Mouse (Mus musculus): ENCODE measurements around the gene Cfl2. TPM values are rescaled to one million over a fixed set of nuclear protein-coding genes. Genes with fewer than 3 reads are reported as not detected.
"Not testable (repeated sequence)": the region's sequence is repeated elsewhere in the genome, so short reads cannot be mapped to it uniquely, and the experiment has no call there.

The Cfl2 gene
- polyA plus RNA-seq, 1 experiment from 2014 or later: 185 TPM

GRCm38 (mm10) chr12:54859531-54859930 is 3.1 kb downstream of the Cfl2 start:
- peaks cover 33% of the 10 kb centered on the region; the same call in 1 of the 2 replicates for H3K36me3 ChIP-seq
- peaks cover 9% of the 10 kb centered on the region; the same call in 1 of the 2 replicates for H3K4me1 ChIP-seq
- no peaks in the 10 kb centered on the region for H3K27me3 ChIP-seq
- WGBS: 35% methylated on average over 6 of the region's 6 CpGs
- no peak overlapping the region for H3K27ac ChIP-seq (replicated peaks)
- no peak for ATAC-seq (ENCODE audit: insufficient number of reproducible peaks, low FRiP score, low TSS enrichment, low read depth)
- no peak overlapping the region for H3K4me3 ChIP-seq (replicated peaks)
- H3K4me2 ChIP-seq (replicated peaks): no peak overlapping the region
- no peak overlapping the region for H3K9ac ChIP-seq
- H3K9me3 ChIP-seq (replicated peaks): no peaks in the 10 kb centered on the region

DNA sequence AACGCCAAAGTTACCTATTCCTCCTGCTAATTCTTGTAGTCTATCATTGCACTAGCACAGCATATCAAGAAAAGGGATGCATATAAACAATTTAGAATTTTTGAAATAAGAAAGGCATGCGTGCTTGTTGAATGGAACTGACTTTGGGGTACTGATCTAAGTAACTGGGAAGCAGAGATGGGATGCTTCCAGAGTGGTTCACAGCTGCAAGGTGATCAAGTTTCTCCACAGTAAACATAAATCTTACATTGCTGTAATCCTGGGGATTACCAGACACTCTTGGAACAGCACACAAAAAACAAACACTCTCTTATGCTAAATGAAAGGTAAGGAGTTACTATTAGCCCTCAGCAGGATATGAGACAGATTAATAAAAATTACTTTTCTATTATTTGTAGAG is 12.1 kb downstream of the Cfl2 start:
- Histone ChIP-seq H3K9me3 (replicated peaks) (no peaks in the 10 kb centered on the region), H3K27ac (replicated peaks) (no peak overlapping the region), H3K9ac (no peak overlapping the region), H3K27me3 (no peaks in the 10 kb centered on the region), H3K36me3 (peaks cover 10% of the 10 kb centered on the region; the same call in 1 of the 2 replicates), H3K4me2 (replicated peaks) (no peak overlapping the region), H3K4me1 (no peaks in the 10 kb centered on the region), H3K4me3 (replicated peaks) (no peak overlapping the region)
- WGBS: 78% methylated on average over 2 of the region's 2 CpGs
- ATAC-seq (ENCODE audit: insufficient number of reproducible peaks, low FRiP score, low TSS enrichment, low read depth): no peak

- Histone ChIP-seq H3K27me3 (no peaks in the 10 kb centered on the region), H3K4me1 (no peaks in the 10 kb centered on the region), H3K4me2 (replicated peaks) (no peak overlapping the region), H3K27ac (replicated peaks) (no peak overlapping the region), H3K9ac (no peak overlapping the region), H3K36me3 (0 out of 2 replicates have a peak, but pooled peaks cover 3% of the 10 kb centered on the region), H3K9me3 (replicated peaks) (no peaks in the 10 kb centered on the region), H3K4me3 (replicated peaks) (no peak overlapping the region)
- ATAC-seq (ENCODE audit: insufficient number of reproducible peaks, low FRiP score, low TSS enrichment, low read depth): no peak
These were observed 18.3 kb downstream of the Cfl2 start for GRCm38 (mm10) chr12:54844415-54844814.

DNA sequence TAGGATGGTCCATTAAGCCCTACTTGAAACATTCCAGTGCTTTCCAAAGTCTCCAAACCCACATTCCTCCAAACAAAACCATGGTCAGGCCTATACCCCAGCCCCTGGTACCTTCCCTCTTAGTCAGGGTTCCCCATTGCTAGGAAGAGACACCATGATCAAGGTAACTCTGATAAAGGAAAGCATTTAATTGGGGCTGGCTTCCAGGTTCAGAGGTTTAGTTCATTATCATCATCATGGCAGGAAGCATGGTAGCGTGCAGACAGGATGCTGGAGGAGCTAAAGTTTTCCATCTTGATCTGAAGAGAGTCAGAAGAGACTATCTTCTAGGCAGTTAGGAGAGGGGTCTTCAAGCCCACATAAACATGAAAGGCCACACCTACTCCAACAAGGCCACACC is 21.1 kb downstream of the Cfl2 start:
- no peak overlapping the region for H3K9ac ChIP-seq
- no peaks in the 10 kb centered on the region for H3K36me3 ChIP-seq
- 0 out of 2 replicates have a peak, but pooled peaks cover 1% of the 10 kb centered on the region for H3K4me1 ChIP-seq
- no peak overlapping the region for H3K4me3 ChIP-seq (replicated peaks)
- H3K9me3 ChIP-seq (replicated peaks): no peaks in the 10 kb centered on the region
- no peaks in the 10 kb centered on the region for H3K27me3 ChIP-seq
- no peak overlapping the region for H3K4me2 ChIP-seq (replicated peaks)
- WGBS: 93% methylated on average over 1 of the region's 1 CpGs
- ATAC-seq (ENCODE audit: insufficient number of reproducible peaks, low FRiP score, low TSS enrichment, low read depth): no peak
- no peak overlapping the region for H3K27ac ChIP-seq (replicated peaks)

GRCm38 (mm10) chr12:54839815-54840214 is 22.9 kb downstream of the Cfl2 start:
- Histone ChIP-seq H3K4me3 (replicated peaks) (no peak overlapping the region), H3K4me2 (replicated peaks) (no peak overlapping the region), H3K4me1 (peaks cover 13% of the 10 kb centered on the region), H3K27ac (replicated peaks) (no peak overlapping the region), H3K27me3 (no peaks in the 10 kb centered on the region), H3K9ac (no peak overlapping the region), H3K9me3 (replicated peaks) (no peaks in the 10 kb centered on the region), H3K36me3 (no peaks in the 10 kb centered on the region)
- WGBS: 75% methylated on average over 2 of the region's 2 CpGs
- ATAC-seq (ENCODE audit: insufficient number of reproducible peaks, low FRiP score, low TSS enrichment, low read depth): no peak

DNA sequence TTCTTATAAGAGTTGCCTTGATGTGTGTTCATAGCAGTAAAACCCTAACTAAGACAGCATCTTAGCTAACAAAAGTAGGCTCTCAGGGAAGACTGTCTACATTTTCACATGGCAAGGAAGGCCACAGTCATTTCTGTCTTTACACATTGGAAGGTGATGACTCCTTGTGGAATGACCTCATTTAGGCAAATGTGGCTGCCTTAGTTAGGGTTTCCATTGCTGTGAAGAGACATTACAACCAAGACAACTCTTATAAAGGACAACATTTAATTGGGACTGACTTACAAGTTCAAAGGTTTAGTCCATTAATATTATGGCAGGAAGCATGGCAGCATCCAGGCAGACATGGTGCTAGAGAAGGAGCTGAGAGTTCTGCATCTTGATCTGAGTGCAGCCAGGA is 23.7 kb downstream of the Cfl2 start:
- H3K9ac ChIP-seq: no peak overlapping the region
- no peak for ATAC-seq (ENCODE audit: insufficient number of reproducible peaks, low FRiP score, low TSS enrichment, low read depth)
- H3K36me3 ChIP-seq: no peaks in the 10 kb centered on the region

GRCm38 (mm10) chr12:54835608-54836570 is 26.8 kb downstream of the Cfl2 start:
- no peak overlapping the region for H3K9ac ChIP-seq
- no peaks in the 10 kb centered on the region for H3K36me3 ChIP-seq
- no peaks in the 10 kb centered on the region for H3K9me3 ChIP-seq (replicated peaks)
- ATAC-seq (ENCODE audit: insufficient number of reproducible peaks, low FRiP score, low TSS enrichment, low read depth): no peak
- H3K4me3 ChIP-seq (replicated peaks): no peak overlapping the region
- no peaks in the 10 kb centered on the region for H3K27me3 ChIP-seq
- H3K27ac ChIP-seq (replicated peaks): peak overlapping the region; percentile 73
- WGBS: 71% methylated on average over 18 of the region's 18 CpGs
- H3K4me2 ChIP-seq (replicated peaks): peak overlapping the region; percentile 49; the same call in 1 of the 2 replicates
- H3K4me1 ChIP-seq: peaks cover 20% of the 10 kb centered on the region

More for the DNA sequence above, 23.7 kb downstream of the Cfl2 start:
- H3K4me1 ChIP-seq: peaks cover 17% of the 10 kb centered on the region
- H3K27ac ChIP-seq (replicated peaks): no peak overlapping the region
- H3K9me3 ChIP-seq (replicated peaks): no peaks in the 10 kb centered on the region
- H3K27me3 ChIP-seq: no peaks in the 10 kb centered on the region
- H3K4me2 ChIP-seq (replicated peaks): no peak overlapping the region
- H3K4me3 ChIP-seq (replicated peaks): no peak overlapping the region

DNA sequence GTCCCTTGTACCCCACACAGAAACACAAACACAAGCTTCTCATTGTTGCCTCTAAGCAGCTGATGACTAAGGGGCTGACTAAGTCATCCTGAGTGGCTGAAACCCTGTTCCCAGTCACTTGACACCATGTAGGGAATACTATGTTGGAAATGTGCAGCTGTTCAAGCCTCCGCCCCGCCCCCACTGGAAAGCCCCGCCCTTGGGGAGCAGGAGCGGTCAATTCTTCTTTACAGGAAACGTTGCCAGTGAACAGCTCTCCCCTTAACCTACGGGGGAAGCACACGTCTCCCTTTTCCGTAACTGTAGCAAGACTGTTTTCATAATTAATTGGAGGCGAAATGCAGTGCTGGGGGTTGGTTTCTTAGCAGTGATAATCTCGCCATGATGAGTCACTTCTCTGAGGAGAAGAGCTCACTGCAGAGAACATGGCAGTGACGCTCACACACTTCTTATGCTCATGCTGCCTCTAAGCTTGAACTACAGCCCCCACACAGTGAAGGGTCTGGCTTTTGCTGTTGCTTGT is 27.7 kb downstream of the Cfl2 start:
- Histone ChIP-seq H3K9ac (no peak overlapping the region), H3K9me3 (replicated peaks) (no peaks in the 10 kb centered on the region), H3K4me3 (replicated peaks) (peak overlapping the region; percentile 38), H3K4me2 (replicated peaks) (peak overlapping the region; percentile 49), H3K4me1 (peaks cover 20% of the 10 kb centered on the region), H3K27ac (replicated peaks) (peak overlapping the region; percentile 73), H3K36me3 (no peaks in the 10 kb centered on the region), H3K27me3 (no peaks in the 10 kb centered on the region)
- ATAC-seq (ENCODE audit: insufficient number of reproducible peaks, low FRiP score, low TSS enrichment, low read depth): peak; percentile 79
- 3% methylated on average over 11 of the region's 11 CpGs for WGBS

- WGBS: 60% methylated on average over 9 of the region's 9 CpGs
These were observed 28.7 kb downstream of the Cfl2 start for GRCm38 (mm10) chr12:54833856-54834399.

GRCm38 (mm10) chr12:54831927-54832326 is 30.8 kb downstream of the Cfl2 start:
- not testable (repeated sequence) for H3K9me3 ChIP-seq (replicated peaks); H3K4me3 ChIP-seq (replicated peaks); H3K27me3 ChIP-seq; H3K9ac ChIP-seq; ATAC-seq (ENCODE audit: insufficient number of reproducible peaks, low FRiP score, low TSS enrichment, low read depth); H3K4me2 ChIP-seq (replicated peaks); H3K36me3 ChIP-seq; H3K27ac ChIP-seq (replicated peaks)
- WGBS: 78% methylated on average over 1 of the region's 1 CpGs
- peaks cover 20% of the 10 kb centered on the region for H3K4me1 ChIP-seq

More at GRCm38 (mm10) chr12:54833856-54834399, 28.7 kb downstream of the Cfl2 start:
- Histone ChIP-seq H3K36me3 (no peaks in the 10 kb centered on the region), H3K4me3 (replicated peaks) (no peak overlapping the region), H3K9ac (no peak overlapping the region), H3K4me2 (replicated peaks) (no peak overlapping the region), H3K4me1 (peaks cover 20% of the 10 kb centered on the region), H3K9me3 (replicated peaks) (no peaks in the 10 kb centered on the region), H3K27me3 (no peaks in the 10 kb centered on the region), H3K27ac (replicated peaks) (0 out of 2 replicates have a peak overlapping the region, but pooled peaks have one; percentile 55)
- ATAC-seq (ENCODE audit: insufficient number of reproducible peaks, low FRiP score, low TSS enrichment, low read depth): 0 out of 2 replicates have a peak, but pooled peaks have one; percentile 13

GRCm38 (mm10) chr12:54830574-54830973 is 32.1 kb downstream of the Cfl2 start:
- Histone ChIP-seq H3K4me2 (replicated peaks) (no peak overlapping the region), H3K27ac (replicated peaks) (no peak overlapping the region), H3K36me3 (no peaks in the 10 kb centered on the region), H3K9me3 (replicated peaks) (no peaks in the 10 kb centered on the region), H3K27me3 (no peaks in the 10 kb centered on the region), H3K4me3 (replicated peaks) (no peak overlapping the region), H3K4me1 (peaks cover 13% of the 10 kb centered on the region), H3K9ac (no peak overlapping the region)
- WGBS: 19% methylated on average over 6 of the region's 6 CpGs
- 0 out of 2 replicates have a peak, but pooled peaks have one; percentile 59 for ATAC-seq (ENCODE audit: insufficient number of reproducible peaks, low FRiP score, low TSS enrichment, low read depth)

Measured in embryonic facial prominence, embryonic 15.5 days (tissue).